Mouse (Mus musculus) layer of hippocampus, adult 8-10 months (tissue): ENCODE data around the gene Gm28729. TPM values are rescaled to one million over a fixed set of nuclear protein-coding genes. Genes with fewer than 3 reads are reported as not detected.
"Not testable (repeated sequence)": the region's sequence is repeated elsewhere in the genome, so short reads cannot be mapped to it uniquely, and the experiment has no call there.

Source experiments
- DNase-seq, 2 experiments: peaks; one replicate each; pipeline ENCODE4 v3.0.0; 2022; ENCODE audit warnings: low spot score in 2 of 2
- total RNA-seq, 4 experiments: library from RNA; stranded (reverse); gene quantifications; 2 replicates each; pipeline ENCODE4 v1.2.4; 2022

The Gm28729 gene
- under 1 TPM in 3 of 4 experiments, not detected in 1; 0.21 to 0.49 (median 0.23) TPM for total RNA-seq

DNA sequence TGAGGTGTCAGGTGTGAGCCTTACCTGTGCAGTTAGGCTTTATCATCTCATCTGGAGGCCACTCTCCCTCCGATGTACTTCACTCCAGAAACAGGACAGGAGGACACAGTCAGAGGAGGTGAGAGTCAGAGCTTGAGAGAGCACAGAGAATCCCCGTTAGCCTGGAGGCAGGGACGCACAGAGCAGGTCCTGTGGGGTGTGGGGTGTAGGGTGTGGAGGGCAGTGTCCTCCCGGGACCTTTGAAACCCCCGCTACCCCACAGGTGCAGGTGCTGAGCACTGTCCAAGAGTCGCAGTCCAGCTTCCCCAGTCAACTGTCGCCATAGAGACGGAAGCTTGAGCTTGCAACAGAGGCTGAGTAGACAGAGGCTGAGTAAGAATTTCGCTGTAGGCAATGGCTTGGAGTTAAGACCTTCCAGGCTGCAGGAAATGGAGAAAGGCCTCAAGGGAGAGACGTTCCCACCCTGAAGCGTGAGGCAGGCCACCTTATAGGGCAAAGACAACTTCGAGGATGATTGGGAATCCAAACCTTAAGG, at the start of gene Gm28729:
TSS of gene Gm28729 (minus strand) at position 293 of the 535 bp plus-strand sequence.
- no peak for DNase-seq

DNA sequence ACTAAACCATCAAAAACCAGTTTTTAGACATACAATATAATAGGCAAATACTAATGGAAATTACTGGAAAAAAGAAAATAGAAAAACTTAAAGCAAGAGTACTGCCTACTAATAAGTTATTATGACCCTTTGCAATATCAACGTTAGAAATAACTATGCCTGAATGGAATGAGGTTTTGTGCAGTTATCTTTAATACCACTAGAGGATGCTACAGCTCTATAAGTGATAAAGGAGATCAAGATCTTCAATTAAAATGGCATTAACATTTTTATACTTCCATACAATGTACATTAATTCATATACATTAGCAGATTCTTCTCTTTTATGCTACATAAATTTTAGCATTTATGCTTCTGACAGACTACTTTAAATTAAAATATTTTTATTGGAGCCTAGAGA, 48.2 kb upstream of the Gm28729 start:
- no peak for DNase-seq

DNA sequence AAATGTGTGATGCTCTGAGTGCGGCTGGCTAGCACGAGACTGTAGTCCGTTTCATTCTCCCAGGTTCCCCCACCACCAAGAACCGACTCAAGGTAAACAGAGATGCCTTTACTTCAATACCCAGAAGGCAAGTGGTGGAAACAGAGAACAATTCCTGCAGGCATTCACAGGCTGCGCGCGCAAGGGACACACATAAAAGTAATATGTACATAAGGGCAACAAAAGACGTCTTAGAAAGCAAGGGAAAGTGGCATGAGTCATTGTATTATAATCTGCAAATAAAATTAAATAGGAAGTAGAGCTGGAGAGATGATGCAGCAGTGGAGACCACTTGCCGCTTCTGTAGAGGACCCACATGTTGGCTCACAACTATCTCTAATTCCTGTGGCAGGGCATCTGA, 47.7 kb upstream of the Gm28729 start:
- DNase-seq: no peak

DNA sequence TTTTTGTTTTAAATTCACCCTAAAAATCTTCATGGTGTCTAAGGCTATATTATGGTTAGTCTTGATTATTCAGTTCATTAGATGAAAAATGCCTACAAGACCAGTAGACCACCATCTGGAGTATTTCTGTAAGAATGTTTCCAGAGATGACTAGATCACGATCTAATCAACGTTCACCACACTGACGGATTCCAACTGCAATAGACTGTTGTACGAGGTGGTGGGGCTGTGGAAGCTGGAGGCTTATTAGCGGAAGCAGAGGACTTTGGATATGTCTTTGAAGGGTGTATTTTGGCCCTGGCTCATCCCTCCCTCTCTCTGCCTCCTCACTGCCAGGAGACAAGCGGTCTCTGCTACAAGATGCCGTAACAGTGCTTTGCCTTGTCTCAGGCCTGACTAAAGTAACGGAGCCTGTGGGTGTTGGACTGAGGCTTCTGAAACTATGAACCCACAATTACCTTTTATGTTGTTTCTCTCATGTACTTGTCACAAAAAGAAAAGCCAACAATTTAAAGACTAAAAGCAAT, 41.5 kb upstream of the Gm28729 start:
- DNase-seq: no peak

DNA sequence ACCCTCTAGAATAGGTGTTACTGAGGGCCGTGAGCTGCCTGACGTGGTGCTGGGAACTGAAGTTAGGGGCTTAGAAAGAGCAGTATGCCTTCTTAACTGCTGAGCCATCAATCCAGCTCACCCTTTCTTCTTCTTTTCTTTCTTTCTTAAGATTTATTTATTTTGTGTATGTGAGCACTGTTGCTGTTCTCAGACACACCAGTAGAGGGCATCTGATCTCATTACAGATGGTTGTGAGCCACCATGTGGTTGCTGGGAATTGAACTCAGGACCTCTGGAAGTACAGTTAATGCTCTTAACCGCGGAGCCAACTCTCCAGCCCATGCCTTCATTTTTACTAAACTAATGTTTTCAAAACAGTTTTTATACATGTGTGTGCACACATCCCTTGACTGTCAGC, 38.4 kb upstream of the Gm28729 start:
- DNase-seq: no peak

DNA sequence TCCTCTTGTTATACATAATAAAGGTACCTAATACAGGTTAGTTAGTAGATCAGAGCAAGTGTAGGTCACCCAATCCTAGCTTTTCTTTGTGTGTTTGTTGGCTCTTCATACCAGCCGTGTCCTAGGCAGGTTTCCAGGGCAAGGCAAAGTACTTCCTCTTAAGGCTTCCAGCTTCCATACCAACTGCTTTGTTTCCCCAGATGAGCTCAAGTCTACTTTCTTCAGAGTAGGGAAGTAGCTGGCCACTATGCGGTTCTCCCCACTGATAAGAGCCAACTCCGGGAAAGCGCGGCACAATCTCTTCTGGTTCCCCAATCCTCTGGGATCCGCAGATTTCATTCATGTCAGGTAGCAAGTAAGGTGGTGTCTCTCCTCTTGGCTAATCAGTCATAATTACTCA, 34.1 kb upstream of the Gm28729 start:
- DNase-seq: no peak

DNA sequence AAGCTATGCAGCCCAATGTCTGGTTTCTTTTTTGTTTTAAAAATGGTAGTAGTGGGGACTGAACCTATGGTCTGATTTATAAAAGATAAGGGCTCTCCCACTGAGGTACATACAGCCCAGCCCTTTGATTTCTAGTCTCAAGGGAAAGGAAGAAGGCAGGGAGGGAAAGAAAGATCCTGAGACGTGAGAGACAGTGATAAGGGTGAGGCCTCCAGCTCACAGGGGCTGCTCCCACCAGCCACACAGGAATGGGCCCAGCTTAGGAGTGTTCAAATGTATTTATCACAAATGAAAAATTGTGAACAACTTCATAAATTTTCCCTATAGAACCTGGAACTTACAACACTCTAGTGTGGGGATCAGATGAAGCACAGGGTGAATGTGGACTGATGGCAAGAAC, 33.5 kb upstream of the Gm28729 start:
- no peak for DNase-seq

DNA sequence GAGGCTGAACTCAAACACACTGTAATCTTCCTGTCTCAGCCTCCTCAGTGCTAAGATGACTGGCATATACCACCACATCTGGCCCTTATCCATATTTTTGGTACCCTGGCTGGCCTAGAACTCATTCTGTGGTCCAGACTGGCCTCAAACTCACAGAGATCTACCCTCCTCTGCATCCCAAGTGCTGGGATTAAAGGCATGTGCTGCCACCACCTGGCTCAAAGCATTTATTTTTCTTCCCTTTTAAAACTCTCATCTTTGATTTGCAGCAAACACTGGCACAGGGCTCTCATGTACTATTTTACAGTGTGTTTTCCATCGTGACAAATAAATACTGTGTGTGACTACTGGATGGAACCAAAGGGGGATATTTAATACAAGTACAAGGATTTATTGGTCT, 29.0 kb upstream of the Gm28729 start:
- no peak for DNase-seq

DNA sequence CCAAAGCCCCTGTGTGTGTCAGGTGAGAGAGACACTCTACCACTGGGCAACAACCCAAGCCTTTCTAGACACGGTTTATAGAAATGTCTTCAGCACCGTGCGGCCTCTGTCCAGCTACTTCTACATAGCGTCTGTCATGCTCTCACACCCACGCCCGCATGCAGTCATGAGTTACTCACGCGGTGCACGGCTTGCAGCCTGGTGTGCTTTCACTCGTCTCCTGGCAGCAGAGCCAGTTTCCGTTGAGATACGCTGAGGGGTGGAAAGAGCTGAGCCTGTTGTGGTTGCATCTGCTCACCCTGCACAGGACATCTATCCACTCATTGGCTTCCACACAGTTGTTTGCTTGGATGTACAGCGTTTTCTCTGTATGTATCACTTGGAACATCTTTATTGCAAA, 20.3 kb upstream of the Gm28729 start:
- DNase-seq: no peak

DNA sequence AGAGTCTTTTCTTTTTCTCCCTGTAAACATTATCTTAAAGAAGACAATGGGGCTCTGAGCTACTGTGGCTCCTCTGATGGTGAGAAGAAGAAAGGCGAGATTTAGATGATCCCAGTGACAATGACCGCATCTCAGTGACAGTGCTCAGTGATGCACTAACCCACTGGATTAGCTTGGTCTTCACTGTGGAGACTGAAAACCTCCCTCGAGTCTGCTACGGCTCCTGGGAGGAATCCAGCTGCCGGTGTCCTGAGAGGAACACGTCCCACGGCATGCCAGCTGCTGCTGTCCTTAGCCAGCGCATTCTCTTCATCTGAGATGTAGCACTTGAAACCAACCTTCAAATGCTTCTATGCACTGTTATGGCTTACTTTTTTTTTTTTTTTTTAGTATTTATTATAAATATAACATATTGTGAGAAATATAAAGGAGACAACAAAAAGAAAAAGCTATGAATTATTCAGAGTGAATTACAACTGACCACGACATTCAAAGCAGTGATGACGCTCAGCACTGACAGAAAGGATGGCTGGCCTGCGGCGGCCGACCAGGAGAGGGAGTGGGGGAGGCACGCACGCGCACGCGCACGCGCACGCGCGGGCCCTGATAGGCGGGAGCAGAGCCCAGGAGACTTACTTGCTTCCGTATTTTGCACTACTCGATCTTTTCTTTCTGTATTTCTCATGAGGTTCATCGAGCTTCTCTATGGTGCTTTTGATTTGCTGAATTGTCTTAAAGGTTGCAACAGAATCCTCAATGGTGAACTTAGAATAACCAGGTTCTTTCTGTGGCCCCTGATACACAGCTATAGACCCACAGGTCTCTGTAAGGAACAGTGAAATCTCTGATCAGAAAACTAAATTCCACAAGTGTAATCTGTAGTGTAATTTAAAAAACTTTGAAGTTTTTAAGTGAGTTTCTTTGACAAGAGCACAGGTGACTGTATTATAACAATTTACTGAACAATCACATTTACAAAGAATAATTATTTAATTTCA, 18.9 kb upstream of the Gm28729 start:
- peak in 1 of 2 experiments; percentile 27 for DNase-seq

DNA sequence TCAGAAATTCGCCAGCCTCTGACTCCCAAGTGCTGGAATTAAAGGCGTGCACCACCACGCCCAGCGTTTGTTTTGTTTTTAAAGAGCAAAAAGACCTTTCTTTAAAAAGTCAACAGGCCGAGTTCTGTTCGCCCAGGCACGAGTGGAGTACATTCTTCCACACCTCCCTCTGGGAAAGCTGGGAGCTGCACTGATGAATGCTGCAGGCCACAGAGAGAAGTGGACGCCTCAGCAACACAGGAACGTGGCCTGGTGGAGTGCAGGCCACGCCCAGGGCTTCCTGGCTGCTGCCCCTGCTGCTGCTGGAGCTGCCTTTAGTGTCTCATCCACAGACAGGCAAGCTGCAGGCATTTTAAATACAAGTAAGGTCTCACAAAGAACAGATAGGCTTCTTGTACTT, 13.9 kb upstream of the Gm28729 start:
- DNase-seq: no peak

DNA sequence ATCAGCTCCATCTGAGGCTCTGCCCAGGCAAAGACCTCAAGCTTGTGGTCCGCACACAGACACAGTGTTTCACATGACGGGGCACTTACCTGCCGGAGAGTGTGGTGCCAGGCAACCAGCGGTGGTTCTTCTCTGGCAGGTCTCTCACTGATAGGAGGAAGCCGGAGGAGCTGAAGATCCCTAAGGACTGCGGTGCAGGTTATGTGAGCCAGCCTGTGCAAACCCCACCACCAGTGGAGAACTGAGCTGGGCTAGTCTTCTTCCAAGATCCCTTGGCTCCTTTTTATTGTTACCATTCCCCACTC, 12.5 kb upstream of the Gm28729 start:
- DNase-seq: no peak

DNA sequence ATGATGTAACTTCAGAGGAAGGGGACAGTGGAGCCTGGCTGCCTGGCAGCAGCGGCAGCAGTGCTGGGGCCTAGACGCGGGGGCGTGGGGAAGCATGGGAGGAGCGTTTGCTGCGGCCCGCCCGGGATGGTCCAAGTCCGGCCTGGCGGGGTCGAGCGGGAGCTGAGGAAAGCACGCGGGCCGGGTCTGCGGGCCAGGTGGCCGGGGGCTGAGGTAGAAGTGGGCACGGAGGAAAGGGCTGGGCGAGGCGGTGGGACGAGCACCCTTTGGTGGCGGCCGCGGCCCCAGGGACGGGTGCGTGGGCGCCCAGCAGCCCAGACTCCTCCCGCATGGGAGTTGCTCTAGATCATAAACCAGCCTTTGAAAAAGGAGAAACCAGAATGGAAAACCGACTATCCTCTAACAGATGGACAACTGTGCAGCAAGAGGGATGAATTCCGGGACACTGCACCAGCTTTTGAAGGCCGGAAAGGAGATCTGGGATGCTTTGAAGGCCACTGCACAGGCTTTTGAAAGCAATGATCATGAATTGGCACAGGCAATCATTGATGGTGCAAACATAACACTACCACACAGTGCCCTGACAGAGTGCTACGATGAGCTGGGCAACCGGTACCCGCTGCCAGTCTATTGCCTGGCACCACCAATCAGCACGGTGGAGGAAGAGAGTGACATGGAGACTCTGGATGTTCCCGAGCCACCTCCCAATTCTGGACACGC, 12.0 kb upstream of the Gm28729 start:
- DNase-seq: no peak

DNA sequence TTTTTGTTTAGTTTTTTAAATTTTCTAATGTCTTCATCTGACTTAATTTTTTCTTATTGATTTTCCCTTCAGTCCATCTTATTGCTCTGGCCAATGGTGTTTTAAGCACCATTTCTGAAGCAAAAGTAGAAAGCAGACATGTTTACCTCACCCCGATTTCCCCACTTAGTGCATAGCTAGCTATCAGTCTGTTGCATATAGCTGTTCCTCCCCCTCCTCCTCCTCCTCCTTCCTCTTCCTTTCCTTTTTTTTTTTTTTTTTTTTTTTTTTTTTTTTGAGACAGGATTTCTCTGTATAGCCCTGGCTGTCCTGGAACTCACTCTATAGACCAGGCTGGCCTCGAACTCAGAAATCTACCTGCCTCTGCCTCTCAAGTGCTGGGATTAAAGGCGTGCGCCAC, 11.0 kb upstream of the Gm28729 start:
- DNase-seq: not testable (repeated sequence)

DNA sequence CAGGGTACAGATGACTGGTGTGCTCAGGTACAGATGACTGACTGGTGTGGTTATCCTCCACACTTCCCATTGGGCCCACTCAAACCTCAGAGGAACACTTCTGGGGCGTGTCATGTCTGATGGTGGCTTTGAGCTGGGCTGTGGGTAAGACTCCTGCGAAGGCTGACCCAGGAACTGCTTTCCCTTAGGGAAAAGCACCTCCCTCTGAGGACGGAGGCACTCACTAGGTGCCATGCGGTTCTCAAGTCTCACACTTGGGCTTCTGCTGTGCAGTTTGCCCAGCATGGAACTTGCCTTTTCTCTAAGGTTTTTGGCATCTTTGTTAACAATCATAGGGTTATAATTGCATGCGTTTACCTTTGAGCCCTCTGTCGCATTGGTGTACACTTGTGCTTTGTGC, 10.4 kb upstream of the Gm28729 start:
- no peak for DNase-seq

DNA sequence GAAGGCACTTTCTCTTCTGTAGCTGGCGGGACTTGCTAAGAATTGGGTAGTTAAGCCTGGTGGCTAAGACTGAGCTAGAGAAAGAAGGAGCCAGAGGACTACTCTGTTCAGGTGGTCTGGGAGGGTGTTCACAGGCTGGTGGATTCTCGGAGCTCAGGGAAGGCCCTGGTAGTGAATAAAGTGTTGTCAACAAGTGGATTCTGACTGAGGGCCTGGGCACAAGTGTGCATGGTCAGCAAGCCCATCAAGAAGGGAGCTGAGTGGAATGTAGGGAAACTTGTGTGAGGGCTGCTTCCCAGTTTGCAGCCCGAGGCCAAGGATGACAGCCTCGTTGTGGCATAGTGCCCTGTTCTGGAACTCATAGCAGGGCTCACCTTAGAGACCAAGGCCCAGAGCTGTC, 9.2 kb upstream of the Gm28729 start:
- DNase-seq: no peak

DNA sequence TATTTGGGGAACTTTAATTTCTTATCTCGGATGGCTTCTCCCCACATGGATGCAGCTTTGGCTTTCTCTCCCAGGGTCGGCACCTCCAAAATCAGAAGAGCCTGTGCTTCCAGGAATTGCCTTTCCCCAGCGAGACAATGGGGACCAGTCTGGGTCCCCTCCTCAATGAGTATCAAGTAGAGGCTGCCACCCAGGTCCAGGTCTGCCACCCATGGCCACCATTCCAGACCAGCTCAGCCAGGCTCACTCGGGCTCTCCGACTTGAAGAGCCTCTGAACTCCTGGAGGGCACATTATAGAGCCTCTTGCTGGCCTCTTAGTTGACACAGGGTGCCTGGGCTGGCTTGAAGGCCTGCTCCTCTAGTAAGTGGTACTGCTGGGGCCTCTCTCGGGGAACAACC, 8.4 kb upstream of the Gm28729 start:
- no peak for DNase-seq

DNA sequence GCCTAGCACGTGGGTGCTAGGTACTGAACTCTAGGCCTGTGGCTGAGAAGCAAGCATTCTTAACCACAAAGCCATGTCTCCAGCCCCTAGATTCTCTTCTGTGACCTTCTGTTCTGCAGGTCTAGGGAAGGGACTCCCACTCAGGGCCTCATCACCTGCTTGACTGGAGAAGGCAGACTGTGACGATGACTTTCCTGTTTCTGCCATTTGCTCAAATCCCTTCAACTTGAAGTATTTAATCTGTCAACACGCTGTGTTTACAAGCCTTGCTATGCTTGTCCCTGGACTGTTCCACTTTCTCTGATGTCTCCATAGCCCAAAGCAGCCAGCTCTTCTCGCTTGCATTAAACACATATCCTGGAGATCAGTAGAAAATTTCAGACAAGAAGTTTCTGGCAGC, 7.5 kb upstream of the Gm28729 start:
- DNase-seq: no peak

DNA sequence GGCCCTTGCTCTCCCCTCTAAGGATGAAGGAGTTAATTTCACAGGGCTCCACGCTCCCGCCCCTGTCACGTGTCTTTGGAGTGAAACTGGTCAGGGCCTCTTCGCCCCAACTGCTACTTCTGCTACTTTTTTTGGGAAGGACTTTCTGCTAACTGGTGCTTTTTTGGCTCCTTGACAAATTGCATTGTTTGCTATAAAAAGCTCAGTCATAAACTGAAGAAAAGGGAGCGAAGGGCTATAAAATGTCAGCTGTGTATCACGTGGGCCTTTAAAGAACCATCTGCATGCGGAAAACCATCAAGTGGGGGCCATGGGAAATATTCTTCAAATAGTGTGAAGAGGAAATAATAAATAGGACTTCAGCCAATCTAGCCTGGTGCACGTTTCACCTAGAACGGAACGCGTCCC, 5.6 kb upstream of the Gm28729 start:
- DNase-seq: no peak

DNA sequence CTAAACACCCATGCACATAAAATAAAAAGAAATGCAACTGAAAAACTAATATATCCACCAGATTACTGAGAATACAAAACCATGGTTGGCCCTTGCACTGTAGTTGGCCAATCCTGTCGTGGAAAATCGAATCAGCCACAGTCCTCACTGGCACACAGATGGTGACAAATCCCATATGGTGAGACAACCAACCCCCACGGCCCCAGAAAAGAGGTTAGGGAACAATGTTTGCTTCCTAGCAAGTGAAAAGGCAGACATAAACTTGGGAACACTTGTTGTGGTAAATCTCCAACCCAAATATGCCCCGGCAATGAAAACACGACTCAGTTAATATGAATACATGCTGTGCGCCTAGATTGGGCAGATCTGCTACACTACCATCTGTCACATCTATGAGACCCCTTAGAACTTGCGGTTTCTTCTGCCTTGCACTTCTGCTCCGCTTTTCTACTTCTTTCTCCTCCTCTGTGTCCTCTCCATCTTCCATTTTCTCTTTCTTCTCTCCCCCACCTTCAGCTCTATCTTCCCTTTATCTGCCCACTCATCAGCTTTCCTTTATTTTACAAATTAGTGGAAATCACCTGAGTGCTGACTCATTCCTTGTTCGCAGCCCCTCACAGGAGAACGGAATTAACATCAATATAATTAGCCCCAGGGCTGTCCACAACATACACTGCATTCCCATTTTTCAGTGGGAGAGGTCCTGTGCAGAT, 5.1 kb upstream of the Gm28729 start:
- DNase-seq: no peak

DNA sequence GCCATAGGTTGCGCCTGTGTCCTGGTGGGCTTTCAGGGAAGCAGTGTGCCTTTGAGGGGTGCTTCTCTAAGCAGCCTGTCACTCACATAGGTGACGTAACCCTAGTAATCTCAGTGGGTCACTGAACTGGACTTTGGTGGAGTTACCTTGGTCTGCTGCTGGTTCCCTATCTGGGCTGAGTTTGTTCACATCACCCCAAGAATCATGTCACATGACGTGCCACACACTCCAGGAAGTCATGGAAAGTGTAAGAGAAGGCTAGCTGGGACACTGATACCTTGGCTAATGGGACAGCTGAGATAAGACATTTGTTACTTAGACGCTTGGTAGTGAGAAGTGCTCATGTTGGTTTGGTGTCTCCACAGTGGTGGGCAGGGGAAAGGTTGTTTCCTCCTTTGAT, 947 bp upstream of the Gm28729 start:
- no peak for DNase-seq

DNA sequence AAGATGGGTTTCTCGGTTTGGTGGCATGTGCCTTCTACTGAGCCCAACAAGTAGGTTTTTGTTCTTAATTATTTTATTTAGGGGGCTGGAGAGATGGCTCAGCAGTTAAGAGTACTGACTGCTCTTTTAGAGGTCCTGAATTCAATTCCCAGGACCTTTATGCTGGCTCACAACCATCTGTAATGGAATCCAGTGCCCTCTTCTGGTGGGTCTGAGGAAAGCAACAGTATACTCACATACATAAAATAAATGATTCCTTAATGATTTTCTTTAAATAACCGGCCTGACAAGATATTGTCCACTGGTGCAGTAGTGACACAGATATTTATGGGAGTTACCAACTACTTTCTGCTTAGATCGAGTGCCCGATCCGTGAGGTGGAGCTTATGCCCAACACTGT, 1.9 kb downstream of the Gm28729 start:
- no peak for DNase-seq
